Mouse (Mus musculus) WW6 (cell line): ENCODE results near the gene Grb10.
A peak's percentile ranks its signal among the peaks of the same experiment; 100 is the strongest.

Experiments
- DNase-seq: peaks from one replicate; pipeline ENCODE4 v3.0.0-alpha.2; 2013; ENCODE audit warnings: low read depth, low spot score

Gene Grb10

GRCm38 (mm10) chr11:11905518-11905917, 133.0 kb downstream of the Grb10 start:
- no peak for DNase-seq

- DNase-seq, result peak; percentile 45
Measured at GRCm38 (mm10) chr11:11904995-11905394, 133.5 kb downstream of the Grb10 start.

GRCm38 (mm10) chr11:11901509-11901908, 137.0 kb downstream of the Grb10 start:
- no peak for DNase-seq

- DNase-seq, result no peak
Measured at GRCm38 (mm10) chr11:11898496-11898895, 140.0 kb downstream of the Grb10 start.

- no peak for DNase-seq
Measured at GRCm38 (mm10) chr11:11897645-11898357, 140.7 kb downstream of the Grb10 start, which contains the start of gene Ddc. Ddc (minus strand) TSS chr11:11898144.

- no peak for DNase-seq
Measured at GRCm38 (mm10) chr11:11895479-11895878, 143.0 kb downstream of the Grb10 start.

- no peak for DNase-seq
Measured at GRCm38 (mm10) chr11:11893769-11894168, 144.7 kb downstream of the Grb10 start.

- no peak for DNase-seq
Measured at GRCm38 (mm10) chr11:11892993-11893602, 145.4 kb downstream of the Grb10 start.

GRCm38 (mm10) chr11:11891832-11892231, 146.7 kb downstream of the Grb10 start:
- DNase-seq, result no peak

GRCm38 (mm10) chr11:11890139-11890741, 148.2 kb downstream of the Grb10 start:
- no peak for DNase-seq

- DNase-seq, result no peak
Measured at GRCm38 (mm10) chr11:11888727-11889126, 149.8 kb downstream of the Grb10 start.

- DNase-seq, result no peak
Measured at GRCm38 (mm10) chr11:11888051-11888450, 150.4 kb downstream of the Grb10 start.

GRCm38 (mm10) chr11:11886403-11886998, 152.0 kb downstream of the Grb10 start:
- DNase-seq, result no peak

GRCm38 (mm10) chr11:11885921-11886320, 152.6 kb downstream of the Grb10 start:
- no peak for DNase-seq

- DNase-seq, result no peak
Measured at GRCm38 (mm10) chr11:11885246-11885643, 153.2 kb downstream of the Grb10 start.

- no peak for DNase-seq
Measured at GRCm38 (mm10) chr11:11884533-11885245, 153.8 kb downstream of the Grb10 start.

GRCm38 (mm10) chr11:11881783-11882155, 156.7 kb downstream of the Grb10 start:
- no peak for DNase-seq

- DNase-seq, result no peak
Measured at GRCm38 (mm10) chr11:11881026-11881782, 157.3 kb downstream of the Grb10 start.
